Mouse (Mus musculus) splenic B cell, adult 2 months (primary cell): Measurements from ENCODE around the gene Dmd.

ENCODE experiments used
- DNase-seq: peaks from one replicate; pipeline ENCODE4 v3.0.0-alpha.2; 2011; ENCODE audit warnings: low read depth, low spot score
- H3K27me3 ChIP-seq: 2 replicates; pipeline ENCODE4 v1.6.1; 2012; ENCODE audit warnings: mild to moderate bottlenecking, low read length, moderate library complexity, mixed read lengths; ENCODE audit not compliant: control insufficient read depth, poor library complexity, insufficient read depth, severe bottlenecking
- H3K36me3 ChIP-seq: 2 replicates; pipeline ENCODE4 v1.6.1; 2012; ENCODE audit warnings: mild to moderate bottlenecking, low read length, moderate library complexity, mixed read lengths; ENCODE audit not compliant: control insufficient read depth, poor library complexity, insufficient read depth, severe bottlenecking

The Dmd gene

DNA sequence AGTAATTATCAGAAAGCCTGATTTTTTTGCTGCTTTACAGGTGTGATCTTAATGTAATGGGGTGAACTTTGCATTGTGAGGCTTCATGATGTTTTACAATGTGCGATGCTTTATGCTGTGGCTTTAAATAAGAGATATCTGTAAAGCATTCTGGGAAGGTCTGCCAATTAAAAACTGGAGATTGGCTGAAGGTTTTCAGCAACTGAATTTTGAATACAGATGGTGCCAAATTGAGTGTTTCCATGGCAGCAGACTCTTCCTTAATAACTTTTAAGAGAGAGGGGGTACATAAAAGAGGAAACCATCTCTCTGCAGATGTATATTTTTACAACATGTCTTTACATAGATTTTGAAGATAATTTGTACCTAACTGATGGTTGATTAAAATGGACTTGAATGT lies 1603.3 kb downstream of the Dmd start:
- DNase-seq, result no peak
- Histone ChIP-seq H3K27me3 (no peaks in the 10 kb centered on the region), H3K36me3 (no peaks in the 10 kb centered on the region)

DNA sequence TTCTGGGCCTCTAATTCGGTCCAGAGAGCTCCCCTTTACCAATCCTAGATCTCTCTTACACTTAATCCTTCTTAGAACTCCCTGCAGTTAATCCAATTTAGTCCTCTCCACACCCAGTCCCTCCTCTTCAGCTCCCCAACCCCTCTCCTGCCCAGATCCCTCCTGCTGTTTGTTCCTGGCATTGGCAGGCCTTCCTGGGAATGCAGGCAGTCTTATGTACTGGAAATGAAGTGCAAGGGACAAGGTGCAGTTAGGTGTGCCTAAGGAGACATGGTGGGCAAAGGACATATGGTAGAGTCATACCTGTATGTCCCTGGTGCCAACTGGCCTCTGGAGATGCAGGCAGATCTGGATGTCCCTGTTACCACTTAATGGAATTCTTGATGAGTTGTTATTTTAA lies 1604.8 kb downstream of the Dmd start:
- Histone ChIP-seq H3K36me3 (no peaks in the 10 kb centered on the region), H3K27me3 (no peaks in the 10 kb centered on the region)
- no peak for DNase-seq

DNA sequence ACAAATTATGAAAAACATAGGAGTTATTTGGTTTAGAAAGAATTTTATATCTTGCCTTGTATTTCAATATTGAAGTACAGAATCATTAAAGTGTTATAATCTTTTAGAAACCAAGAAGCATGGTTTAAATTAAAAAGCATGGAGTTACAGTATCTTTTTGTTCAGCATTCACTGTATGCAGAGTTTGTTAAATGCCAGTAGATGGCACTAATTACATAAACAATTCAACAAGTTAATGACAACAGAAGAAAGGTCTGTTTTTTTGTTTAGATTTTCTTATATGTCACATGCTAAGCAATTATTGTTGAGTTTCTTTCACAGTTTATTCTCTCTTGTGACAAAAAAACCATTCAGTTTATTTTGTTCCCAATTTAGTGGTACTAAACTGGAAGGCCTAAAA lies 1649.8 kb downstream of the Dmd start:
- H3K36me3 ChIP-seq, result no peaks in the 10 kb centered on the region
- DNase-seq, result no peak
- no peaks in the 10 kb centered on the region for H3K27me3 ChIP-seq

DNA sequence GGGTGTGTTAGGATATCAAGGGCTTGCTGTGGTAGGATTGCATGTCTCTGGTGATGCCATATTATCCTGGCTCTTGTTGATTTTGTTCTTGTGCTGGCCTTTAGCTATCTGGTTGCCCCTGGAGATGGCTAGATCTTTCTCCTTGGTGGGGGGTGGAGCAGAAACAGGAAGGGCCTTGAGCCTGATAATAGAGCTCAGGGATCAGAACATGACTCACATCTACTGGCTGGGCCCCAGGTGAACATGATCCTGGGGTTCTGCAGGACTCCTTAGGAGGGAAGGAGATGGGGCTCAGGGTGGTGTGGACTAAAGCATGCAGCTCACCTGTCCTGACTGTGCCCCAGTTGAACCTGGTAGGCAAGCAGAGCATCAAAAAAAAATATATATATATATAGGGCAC lies 1691.8 kb downstream of the Dmd start:
- no peaks in the 10 kb centered on the region for H3K36me3 ChIP-seq
- H3K27me3 ChIP-seq, result no peaks in the 10 kb centered on the region
- no peak for DNase-seq

DNA sequence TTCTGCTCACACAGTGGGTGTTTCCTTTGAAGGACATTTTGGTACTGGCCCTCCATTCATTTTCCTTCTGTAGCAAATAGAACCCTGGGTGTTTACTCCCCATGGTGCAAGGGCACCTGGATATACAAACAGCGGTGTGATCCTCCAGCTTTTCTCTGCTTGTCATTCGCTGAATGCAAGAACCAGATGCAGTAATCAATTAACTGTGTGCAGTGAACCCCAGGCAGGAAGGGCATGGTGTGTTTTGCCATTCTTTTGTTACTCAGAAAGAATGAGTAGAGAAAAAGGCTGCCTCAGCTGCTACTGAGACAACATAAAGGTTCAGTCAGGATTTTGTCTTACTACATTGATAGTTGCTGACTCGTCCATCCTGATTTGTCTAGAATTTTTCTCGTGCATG lies 1799.0 kb downstream of the Dmd start:
- no peaks in the 10 kb centered on the region for H3K36me3 ChIP-seq
- H3K27me3 ChIP-seq, result no peaks in the 10 kb centered on the region
- DNase-seq, result no peak

DNA sequence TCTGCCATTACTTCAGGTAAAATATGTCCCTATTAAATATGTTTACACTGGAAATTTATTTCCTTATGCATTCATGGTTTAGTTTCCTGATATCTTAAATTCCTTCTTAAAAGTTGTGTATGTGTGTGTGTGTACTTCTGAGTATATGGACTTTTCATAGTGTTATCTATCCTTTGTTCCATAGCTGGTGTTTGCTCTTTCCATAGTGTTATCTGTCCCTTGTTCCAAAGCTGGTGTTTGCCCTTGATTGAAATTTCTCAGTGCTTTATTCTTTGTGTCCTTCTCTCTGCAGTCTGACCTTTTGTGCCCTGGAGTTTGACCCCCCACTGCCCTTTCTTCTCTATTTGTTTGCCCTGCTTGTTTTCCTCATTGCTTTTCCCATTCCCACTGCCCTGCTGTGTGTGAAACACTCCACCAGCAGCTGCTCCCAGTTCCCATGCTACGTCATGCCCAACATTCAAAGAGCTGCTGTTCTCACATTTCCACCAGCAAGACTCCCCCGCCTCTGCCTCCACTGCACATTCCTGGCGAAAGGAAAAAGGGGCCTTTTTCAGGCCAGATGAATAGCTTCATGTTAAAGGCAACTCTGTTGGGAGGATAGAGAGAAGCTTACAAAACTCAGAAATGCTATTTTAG lies 1911.5 kb downstream of the Dmd start:
- Histone ChIP-seq H3K36me3 (no peaks in the 10 kb centered on the region), H3K27me3 (no peaks in the 10 kb centered on the region)
- no peak for DNase-seq

DNA sequence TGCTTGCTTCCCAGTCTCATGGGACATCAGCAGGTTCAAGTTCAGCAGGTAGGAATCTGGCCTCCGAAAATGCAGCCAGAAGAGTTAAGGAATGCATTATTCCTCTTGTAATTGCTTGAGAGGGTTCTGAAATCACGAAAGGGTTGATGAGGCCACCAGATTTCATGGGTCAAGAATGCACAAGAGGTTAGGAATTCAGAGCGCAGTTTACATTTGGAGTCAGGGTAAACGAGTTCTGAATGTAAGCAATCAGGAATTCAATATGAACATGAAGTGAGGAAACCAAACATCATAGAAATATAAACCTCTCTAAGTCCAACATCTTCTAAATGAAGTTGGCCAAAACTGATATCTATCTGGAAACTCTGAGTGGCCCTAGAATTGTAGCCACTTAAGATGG lies 1924.4 kb downstream of the Dmd start:
- no peak for DNase-seq
- H3K36me3 ChIP-seq, result no peaks in the 10 kb centered on the region
- no peaks in the 10 kb centered on the region for H3K27me3 ChIP-seq

DNA sequence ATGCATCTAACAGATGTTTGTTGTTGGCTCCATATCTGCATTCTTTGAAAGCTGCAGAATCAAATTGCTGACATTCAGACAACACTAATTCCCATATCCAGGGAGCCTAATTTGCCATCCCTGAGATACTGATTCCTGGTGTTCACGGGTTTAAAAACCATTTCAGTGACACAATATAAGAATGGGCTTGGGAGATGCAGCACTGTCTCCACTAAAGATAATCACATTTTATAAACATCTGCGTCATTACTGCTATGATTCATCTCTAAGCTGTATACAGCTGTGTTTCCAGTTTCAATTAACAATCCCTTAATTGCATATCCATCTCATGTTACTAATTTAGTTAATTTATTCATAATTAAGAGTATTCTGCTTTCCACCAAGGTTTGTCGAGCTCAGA lies 1929.5 kb downstream of the Dmd start:
- DNase-seq, result no peak
- Histone ChIP-seq H3K27me3 (no peaks in the 10 kb centered on the region), H3K36me3 (no peaks in the 10 kb centered on the region)

DNA sequence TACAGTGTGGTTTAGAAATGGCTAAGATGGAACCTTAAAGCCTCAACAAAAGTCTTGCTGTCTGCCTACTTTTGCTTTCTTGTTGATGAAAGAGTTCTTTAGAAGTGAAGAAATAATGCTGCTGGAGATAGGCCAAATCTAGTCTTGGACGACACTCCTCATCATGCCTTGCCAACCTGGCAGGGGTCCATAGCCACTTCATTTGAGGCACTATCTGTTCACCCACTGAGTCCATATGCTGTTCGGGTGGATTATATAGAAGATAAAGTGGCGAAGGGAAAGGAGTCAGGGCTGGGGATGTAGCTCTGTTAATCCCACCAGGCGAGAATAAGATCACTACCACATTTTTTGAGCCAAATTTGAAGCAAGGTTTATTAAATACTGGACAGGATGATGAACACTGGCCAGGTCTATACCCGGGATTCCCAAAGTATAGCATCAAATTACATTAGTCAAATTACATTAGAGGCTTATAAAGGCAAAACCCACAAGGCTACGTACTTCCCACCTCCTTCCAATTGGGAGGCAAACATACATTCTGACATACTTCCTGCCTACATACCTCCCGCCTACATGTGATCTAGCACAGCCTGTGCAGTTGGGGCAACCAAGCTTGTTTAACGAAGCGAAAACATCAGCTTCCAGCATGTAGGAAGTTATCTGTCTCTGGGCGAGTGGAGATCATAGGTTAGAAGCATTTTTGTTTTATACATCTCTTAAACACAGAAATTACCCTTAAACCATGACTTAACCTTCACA lies 1984.2 kb downstream of the Dmd start:
- Histone ChIP-seq H3K36me3 (no peaks in the 10 kb centered on the region), H3K27me3 (no peaks in the 10 kb centered on the region)
- no peak for DNase-seq

DNA sequence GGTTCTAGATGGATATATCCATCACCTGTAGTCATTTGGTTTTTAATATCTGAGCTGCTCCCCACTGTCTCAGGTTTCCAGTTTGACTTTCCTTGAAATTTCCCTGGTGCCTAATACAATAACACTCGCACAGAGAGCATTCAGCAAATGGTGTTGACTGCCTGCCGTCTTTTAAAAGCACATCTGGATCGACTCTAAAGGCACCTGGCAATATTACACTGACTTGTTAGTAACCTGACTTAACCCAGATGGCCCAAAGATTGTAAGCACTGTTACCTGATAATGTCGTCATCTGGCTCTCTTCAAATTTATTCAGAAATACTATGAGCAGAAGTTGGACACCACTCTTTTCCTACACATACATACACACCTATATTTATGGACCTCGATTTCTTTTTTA lies 2011.9 kb downstream of the Dmd start:
- no peaks in the 10 kb centered on the region for H3K27me3 ChIP-seq
- DNase-seq, result no peak
- H3K36me3 ChIP-seq, result no peaks in the 10 kb centered on the region

DNA sequence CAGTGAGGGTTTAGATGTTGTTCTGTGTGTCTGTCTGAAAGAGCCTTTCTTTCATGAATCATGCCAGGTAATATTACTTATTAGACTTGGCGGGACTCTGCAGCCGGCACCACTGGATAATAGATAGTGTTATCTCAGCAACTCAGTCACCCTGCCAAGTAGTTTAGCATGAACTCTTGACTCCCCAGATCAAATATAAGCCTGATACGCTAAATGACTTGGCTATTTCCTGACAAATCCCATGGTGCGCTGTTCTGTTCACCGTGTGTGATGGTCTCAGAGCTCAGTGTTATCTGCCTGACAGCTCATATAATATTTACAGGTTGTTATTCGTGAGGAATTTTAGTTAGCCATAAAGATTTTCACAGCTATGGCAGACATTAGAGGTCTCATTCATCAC lies 2012.3 kb downstream of the Dmd start:
- H3K27me3 ChIP-seq, result no peaks in the 10 kb centered on the region
- no peak for DNase-seq
- no peaks in the 10 kb centered on the region for H3K36me3 ChIP-seq

DNA sequence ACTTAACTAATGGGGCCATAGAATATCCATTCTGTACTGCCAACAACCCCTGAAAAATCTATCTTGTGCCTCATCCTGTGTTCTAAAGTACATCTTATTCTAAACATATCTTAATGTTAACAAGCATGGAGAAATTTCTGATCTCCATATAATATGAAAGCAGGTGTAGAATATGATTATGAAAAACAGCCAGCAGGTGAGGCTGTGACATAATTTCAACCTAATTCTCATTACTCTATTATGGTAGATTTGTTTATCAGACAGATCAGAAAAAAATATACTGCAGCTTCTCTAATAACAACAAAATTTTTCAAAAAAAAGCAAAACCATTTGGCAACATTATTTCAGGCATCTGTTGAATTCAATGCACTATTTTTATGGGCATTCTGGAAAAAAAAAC lies 2059.6 kb downstream of the Dmd start:
- H3K27me3 ChIP-seq, result no peaks in the 10 kb centered on the region
- no peak for DNase-seq
- no peaks in the 10 kb centered on the region for H3K36me3 ChIP-seq

DNA sequence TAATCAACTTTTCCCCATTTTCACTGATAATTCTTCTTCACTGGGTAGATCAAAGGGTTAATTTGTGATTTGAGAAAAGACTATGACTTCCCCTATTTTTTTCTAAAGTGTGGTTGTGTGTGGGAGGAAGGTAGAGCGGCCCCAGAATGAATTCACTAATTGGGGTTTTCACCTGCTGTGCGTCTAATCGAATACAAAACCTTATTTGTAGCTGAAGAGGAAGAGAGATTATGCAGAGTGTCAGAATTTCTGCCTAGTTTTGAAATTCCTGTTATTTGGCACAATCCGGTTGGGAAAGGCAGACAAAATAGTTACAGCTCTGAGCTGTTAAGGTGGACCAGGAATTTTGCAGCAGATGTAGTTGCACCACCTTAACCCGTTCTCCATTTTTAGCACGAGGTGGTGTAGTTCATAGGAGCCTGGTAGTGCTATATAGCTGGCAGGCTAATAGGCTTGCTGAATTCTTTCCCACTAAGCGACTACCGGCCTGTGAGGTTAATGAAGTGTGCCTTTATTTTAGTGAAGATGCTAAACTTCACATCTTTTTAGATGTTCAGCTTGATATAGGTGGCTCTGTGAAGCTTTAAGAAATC lies 2092.9 kb downstream of the Dmd start:
- peak; percentile 4 for DNase-seq
- no peaks in the 10 kb centered on the region for H3K27me3 ChIP-seq
- H3K36me3 ChIP-seq, result no peaks in the 10 kb centered on the region

DNA sequence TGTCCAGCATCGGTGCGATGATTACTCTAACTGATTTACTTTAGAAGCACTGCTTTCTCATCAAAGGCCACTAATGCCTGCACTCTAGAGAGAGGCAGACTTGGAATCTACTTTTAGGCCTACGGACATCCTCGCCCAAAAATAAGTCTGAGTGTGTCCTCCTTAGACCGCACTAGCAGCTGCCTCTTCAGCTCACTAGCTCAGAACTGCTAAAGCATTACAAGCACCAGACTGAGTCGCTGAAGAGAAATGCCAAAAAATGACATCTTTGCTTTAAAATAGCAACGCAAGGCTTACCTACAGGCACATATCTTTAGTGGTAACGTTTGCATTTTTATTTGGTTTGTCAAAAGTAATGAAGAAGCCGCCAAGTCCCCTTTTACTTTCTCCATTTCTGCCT lies 2098.0 kb downstream of the Dmd start:
- no peaks in the 10 kb centered on the region for H3K27me3 ChIP-seq
- DNase-seq, result no peak
- no peaks in the 10 kb centered on the region for H3K36me3 ChIP-seq

DNA sequence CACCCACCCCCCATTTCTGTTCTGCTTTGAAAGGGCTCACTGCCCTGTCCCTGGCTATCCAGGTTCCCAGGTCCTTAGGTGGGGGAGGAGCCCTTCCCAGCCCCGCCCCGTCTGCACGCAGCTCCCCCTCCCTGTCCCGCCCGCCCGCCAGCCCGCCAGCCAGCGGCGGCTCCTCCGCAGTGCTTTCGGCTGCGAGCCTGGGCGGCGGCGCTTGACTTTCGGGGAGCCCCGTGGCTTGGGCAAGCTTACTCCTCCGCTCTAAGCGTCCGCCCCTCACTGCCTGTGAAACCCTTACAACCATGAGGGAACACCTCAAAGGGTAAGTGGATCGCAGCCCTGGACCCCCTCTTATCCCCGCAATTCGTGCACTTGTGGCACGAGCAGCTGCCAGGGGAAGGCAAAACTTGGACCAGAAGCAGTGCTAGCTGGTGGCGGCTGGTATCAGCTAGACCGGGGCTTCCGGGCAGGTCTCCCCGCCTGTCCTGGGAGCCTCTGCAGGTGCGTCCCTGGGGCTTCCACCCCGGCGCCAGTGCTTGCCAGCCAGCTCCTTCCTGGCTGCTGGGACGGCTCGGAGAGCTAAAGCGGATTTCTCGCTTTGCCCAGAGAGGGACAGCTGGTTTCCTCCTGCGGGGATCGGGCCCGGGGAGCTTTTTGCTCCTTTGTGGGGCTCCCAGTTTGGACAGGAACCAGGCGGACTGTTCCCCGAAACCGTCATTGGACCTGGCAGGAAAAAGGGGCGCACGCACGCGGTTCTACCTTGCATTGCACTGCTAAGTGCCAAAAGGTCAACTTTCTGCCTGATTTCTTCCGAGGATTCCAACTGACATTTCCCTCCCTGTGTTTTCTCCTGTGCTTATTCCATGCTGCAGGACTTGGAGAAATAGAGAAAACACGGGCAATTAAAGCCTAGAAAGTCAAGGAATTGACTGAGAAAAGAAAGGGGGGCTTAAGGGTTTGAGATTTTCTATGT lies 2099.8 kb downstream of the Dmd start:
- DNase-seq, result peak; percentile 4
- Histone ChIP-seq H3K27me3 (no peaks in the 10 kb centered on the region), H3K36me3 (no peaks in the 10 kb centered on the region)
